In genomic region chr11:99096996-99097774, GRCm38 (mm10) we compare ENCODE assay signal across 26 mouse cellular contexts. TPM values are rescaled to one million over a fixed set of nuclear protein-coding genes. Genes with fewer than 3 reads are reported as not detected.
DNase-seq lines count a peak whose midpoint lies in the region; ATAC-seq lines count a peak whose summit lies in the region.
"Had no signal": no experiment of that assay in that cellular context is flagged by ENCODE, and none has a peak within 500 bp of the region (broad histone marks: within the 10 kb centered on the region; RNA-seq: fewer than 3 reads in every experiment).

No protein-coding gene starts in this region.

- no peaks in the 10 kb centered on the region for H3K4me1 ChIP-seq in forebrain, embryonic 15.5 days
- H3K4me1 ChIP-seq in forebrain, embryonic 13.5 days, result no peaks in the 10 kb centered on the region
- H3K4me1 ChIP-seq in midbrain, embryonic 15.5 days, result no peaks in the 10 kb centered on the region
- no peaks in the 10 kb centered on the region for H3K4me1 ChIP-seq in midbrain, embryonic 11.5 days (ENCODE audit: control insufficient read depth, insufficient read depth, low read length)
- H3K4me1 ChIP-seq in limb, embryonic 15.5 days, result peaks cover 43% of the 10 kb centered on the region
- H3K4me1 ChIP-seq: liver, embryonic 13.5 days had no signal

- H3K9ac ChIP-seq in forebrain, embryonic 15.5 days (replicated peaks), result no peak overlapping the region
- no peak overlapping the region for H3K9ac ChIP-seq in forebrain, embryonic 13.5 days
- H3K9ac ChIP-seq in midbrain, embryonic 15.5 days, result no peak overlapping the region
- H3K9ac ChIP-seq in midbrain, embryonic 11.5 days (ENCODE audit: low read length), result no peak overlapping the region
- no peak overlapping the region for H3K9ac ChIP-seq in limb, embryonic 15.5 days
- H3K9ac ChIP-seq: embryonic facial prominence, embryonic 15.5 days; heart, embryonic 12.5 days; liver, embryonic 13.5 days; neural tube, embryonic 15.5 days had no signal

- no peak overlapping the region for H3K4me2 ChIP-seq in forebrain, embryonic 15.5 days (replicated peaks)
- H3K4me2 ChIP-seq in forebrain, embryonic 13.5 days, result no peak overlapping the region
- no peak overlapping the region for H3K4me2 ChIP-seq in midbrain, embryonic 15.5 days
- no peak overlapping the region for H3K4me2 ChIP-seq in midbrain, embryonic 11.5 days
- H3K4me2 ChIP-seq in limb, embryonic 15.5 days, result no peak overlapping the region
- H3K4me2 ChIP-seq: embryonic facial prominence, embryonic 15.5 days; heart, embryonic 12.5 days; liver, embryonic 13.5 days; neural tube, embryonic 15.5 days had no signal

- no peaks in the 10 kb centered on the region for H3K27me3 ChIP-seq in forebrain, embryonic 15.5 days
- H3K27me3 ChIP-seq in forebrain, embryonic 13.5 days, result no peaks in the 10 kb centered on the region
- H3K27me3 ChIP-seq in midbrain, embryonic 15.5 days (replicated peaks), result no peaks in the 10 kb centered on the region
- no peaks in the 10 kb centered on the region for H3K27me3 ChIP-seq in midbrain, embryonic 11.5 days (ENCODE audit: control insufficient read depth, insufficient read depth, low read length)
- H3K27me3 ChIP-seq in limb, embryonic 15.5 days, result no peaks in the 10 kb centered on the region
- H3K27me3 ChIP-seq: embryonic facial prominence, embryonic 15.5 days; heart, embryonic 12.5 days; liver, embryonic 13.5 days; neural tube, embryonic 15.5 days had no signal

- ATAC-seq in forebrain, embryonic 15.5 days (replicated peaks), result no peak
- ATAC-seq in forebrain, embryonic 13.5 days, result no peak
- no peak for ATAC-seq in midbrain, embryonic 15.5 days (replicated peaks)
- no peak for ATAC-seq in midbrain, embryonic 11.5 days (ENCODE audit: low FRiP score)
- no peak for ATAC-seq in limb, embryonic 15.5 days (ENCODE audit: insufficient number of reproducible peaks, low FRiP score, low TSS enrichment, low read depth)
- ATAC-seq: midbrain, embryonic 16.5 days had no signal

- 0 out of 2 replicates have a peak overlapping the region, but pooled peaks have one; percentile 5 for H3K27ac ChIP-seq in forebrain, embryonic 15.5 days (replicated peaks)
- H3K27ac ChIP-seq in forebrain, embryonic 13.5 days, result no peak overlapping the region
- H3K27ac ChIP-seq in midbrain, embryonic 15.5 days, result 0 out of 2 replicates have a peak overlapping the region, but pooled peaks have one; percentile 45
- H3K27ac ChIP-seq in midbrain, embryonic 11.5 days (ENCODE audit: low read depth, low read length), result no peak overlapping the region
- peak overlapping the region; percentile 70 for H3K27ac ChIP-seq in limb, embryonic 15.5 days
- H3K27ac ChIP-seq: liver, embryonic 13.5 days; neural tube, embryonic 15.5 days had no signal

- H3K36me3 ChIP-seq in forebrain, embryonic 15.5 days, result no peaks in the 10 kb centered on the region
- no peaks in the 10 kb centered on the region for H3K36me3 ChIP-seq in forebrain, embryonic 13.5 days (ENCODE audit: poor library complexity, severe bottlenecking)
- H3K36me3 ChIP-seq in midbrain, embryonic 15.5 days (replicated peaks), result no peaks in the 10 kb centered on the region
- no peaks in the 10 kb centered on the region for H3K36me3 ChIP-seq in midbrain, embryonic 11.5 days (ENCODE audit: control insufficient read depth, insufficient read depth, low read length)
- no peaks in the 10 kb centered on the region for H3K36me3 ChIP-seq in limb, embryonic 15.5 days
- H3K36me3 ChIP-seq: embryonic facial prominence, embryonic 15.5 days; heart, embryonic 12.5 days; liver, embryonic 13.5 days; neural tube, embryonic 15.5 days had no signal

- no peak for DNase-seq in midbrain, embryonic 11.5 days (ENCODE audit: low spot score, missing footprints)
- DNase-seq in layer of hippocampus, adult 9-11 months, result peak; percentile 18
- no peak for DNase-seq in thymus, postnatal 25 days
- no peak for DNase-seq in heart, postnatal 10 days
- DNase-seq: adrenal gland, postnatal 14 days; cerebellum, adult 11 months; cerebellum, adult 9-11 months; gastrocnemius, postnatal 25 days; heart, adult 18-20 months; heart, postnatal 14 days; kidney, adult 18-20 months; kidney, postnatal 4 days; liver, embryonic 13.5 days; lung, adult 2 months; lung, postnatal 14 days; right cerebral cortex, adult 18-20 months; right cerebral cortex, postnatal 4 days; thymus, postnatal 4 days had no signal

- intact Hi-C loops in heart, postnatal 10 days (cut with DNase I), result no loop called here

- no peaks in the 10 kb centered on the region for H3K9me3 ChIP-seq in forebrain, embryonic 15.5 days
- no peaks in the 10 kb centered on the region for H3K9me3 ChIP-seq in forebrain, embryonic 13.5 days (replicated peaks)
- no peaks in the 10 kb centered on the region for H3K9me3 ChIP-seq in midbrain, embryonic 15.5 days
- no peaks in the 10 kb centered on the region for H3K9me3 ChIP-seq in midbrain, embryonic 11.5 days (ENCODE audit: control insufficient read depth, low read length)
- no peaks in the 10 kb centered on the region for H3K9me3 ChIP-seq in limb, embryonic 15.5 days
- H3K9me3 ChIP-seq: embryonic facial prominence, embryonic 15.5 days; heart, embryonic 12.5 days; liver, embryonic 13.5 days; neural tube, embryonic 15.5 days had no signal

- no peak overlapping the region for H3K4me3 ChIP-seq in forebrain, embryonic 15.5 days
- H3K4me3 ChIP-seq in forebrain, embryonic 13.5 days, result no peak overlapping the region
- H3K4me3 ChIP-seq in midbrain, embryonic 15.5 days, result no peak overlapping the region
- H3K4me3 ChIP-seq in midbrain, embryonic 11.5 days (ENCODE audit: low read depth, low read length), result no peak overlapping the region
- no peak overlapping the region for H3K4me3 ChIP-seq in limb, embryonic 15.5 days
- H3K4me3 ChIP-seq: embryonic facial prominence, embryonic 15.5 days; heart, embryonic 12.5 days; liver, embryonic 13.5 days; neural tube, embryonic 15.5 days had no signal

- 72% methylated on average over 8 of the region's 8 CpGs for WGBS in forebrain, embryonic 15.5 days
- 78% methylated on average over 8 of the region's 8 CpGs for WGBS in forebrain, embryonic 13.5 days
- WGBS in midbrain, embryonic 15.5 days, result 64% methylated on average over 8 of the region's 8 CpGs
- WGBS in midbrain, embryonic 11.5 days, result 82% methylated on average over 8 of the region's 8 CpGs
- 37% methylated on average over 8 of the region's 8 CpGs for WGBS in limb, embryonic 15.5 days

RNA-seq across cellular contexts. Expression of gene Tns4, which starts 8.1 kb away (rescaled TPM):
- 0.09 TPM in 1 of 2 replicates, not detected in the other for polyA plus RNA-seq in forebrain, embryonic 15.5 days (2015; fragmentation: Nextera tagmentation; extraction: Ambion mirVana)
- not detected in 2 replicates for polyA plus RNA-seq in forebrain, embryonic 13.5 days (2015; fragmentation: Nextera tagmentation; extraction: Ambion mirVana)
- polyA plus RNA-seq in midbrain, embryonic 15.5 days (2015; fragmentation: Nextera tagmentation; extraction: Ambion mirVana), result 0.09 TPM in 1 of 2 replicates, not detected in the other
- 0.23 and 0.67 TPM in 2 replicates for polyA plus RNA-seq in midbrain, embryonic 11.5 days (2014; fragmentation: Nextera tagmentation; extraction: Ambion mirVana)
- polyA plus RNA-seq in limb, embryonic 15.5 days (2015; fragmentation: Nextera tagmentation; extraction: Ambion mirVana), result 1.9 and 2.1 TPM in 2 replicates
- total RNA-seq in heart, postnatal 10 days (2021), result under 1 TPM; 0.12 TPM

RNA-seq across cellular contexts. Expression of gene Igfbp4, which starts 56.1 kb away (rescaled TPM):
- 138 and 142 TPM in 2 replicates for polyA plus RNA-seq in forebrain, embryonic 15.5 days (2015; fragmentation: Nextera tagmentation; extraction: Ambion mirVana)
- 131 TPM in 2 replicates for polyA plus RNA-seq in forebrain, embryonic 13.5 days (2015; fragmentation: Nextera tagmentation; extraction: Ambion mirVana)
- polyA plus RNA-seq in midbrain, embryonic 15.5 days (2015; fragmentation: Nextera tagmentation; extraction: Ambion mirVana), result 136 and 154 TPM in 2 replicates
- polyA plus RNA-seq in midbrain, embryonic 11.5 days (2014; fragmentation: Nextera tagmentation; extraction: Ambion mirVana), result 207 and 209 TPM in 2 replicates
- 1,243 and 1,296 TPM in 2 replicates for polyA plus RNA-seq in limb, embryonic 15.5 days (2015; fragmentation: Nextera tagmentation; extraction: Ambion mirVana)
- 100 to 1,000 TPM; 192 to 218 TPM for total RNA-seq in heart, postnatal 10 days (2021)

RNA-seq across cellular contexts. Expression of gene Ccr7, which starts 57.7 kb away (rescaled TPM):
- polyA plus RNA-seq in forebrain, embryonic 15.5 days (2015; fragmentation: Nextera tagmentation; extraction: Ambion mirVana), result not detected in 2 replicates
- 0.14 TPM in 1 of 2 replicates, not detected in the other for polyA plus RNA-seq in forebrain, embryonic 13.5 days (2015; fragmentation: Nextera tagmentation; extraction: Ambion mirVana)
- polyA plus RNA-seq in midbrain, embryonic 15.5 days (2015; fragmentation: Nextera tagmentation; extraction: Ambion mirVana), result 0.09 TPM in 1 of 2 replicates, not detected in the other
- 0.41 TPM in 1 of 2 replicates, not detected in the other for polyA plus RNA-seq in midbrain, embryonic 11.5 days (2014; fragmentation: Nextera tagmentation; extraction: Ambion mirVana)
- 0.38 and 0.48 TPM in 2 replicates for polyA plus RNA-seq in limb, embryonic 15.5 days (2015; fragmentation: Nextera tagmentation; extraction: Ambion mirVana)
- under 1 TPM; 0.42 to 0.62 TPM for total RNA-seq in heart, postnatal 10 days (2021)
- total RNA-seq: gastrocnemius, postnatal 25 days had no signal
- polyA plus RNA-seq: neural tube, embryonic 15.5 days had no signal

Comparison
In these comparisons a context has a peak if more than half of its experiments do, and no peak if none do; other contexts are left out.
1. H3K27ac ChIP-seq: peak in forebrain, embryonic 15.5 days (single experiment), midbrain, embryonic 15.5 days (single experiment) and limb, embryonic 15.5 days (single experiment); none in forebrain, embryonic 13.5 days (single experiment) and midbrain, embryonic 11.5 days (single experiment).